Mouse (Mus musculus) liver, embryonic 11.5 days (tissue): ENCODE data around the gene Pdzd7. TPM values are rescaled to one million over a fixed set of nuclear protein-coding genes. Genes with fewer than 3 reads are reported as not detected.

ENCODE experiments used
- ATAC-seq: fragments of 200-750 bp; cut with Nextera tagmentation; replicated peaks from 2 replicates; pipeline ENCODE4 v1.8.0; 2017; ENCODE audit warnings: moderate number of reproducible peaks, mild to moderate bottlenecking, moderate TSS enrichment, moderate library complexity; ENCODE audit not compliant: low FRiP score
- DNase-seq: peaks from one replicate; pipeline ENCODE4 v3.0.0-alpha.2; 2017; ENCODE audit warnings: low spot score
- H3K27ac ChIP-seq: fragments of 300-500 bp; sonication (generic); 2 replicates; pipeline ENCODE4 v1.5.1; 2014; ENCODE audit warnings: mild to moderate bottlenecking, low read depth, low read length, control low read depth
- H3K27me3 ChIP-seq: fragments of 300-500 bp; sonication (generic); replicated peaks from 2 replicates; pipeline ENCODE4 v1.6.1; 2014; ENCODE audit warnings: low read length, mixed read lengths; ENCODE audit not compliant: control insufficient read depth, insufficient read depth
- H3K36me3 ChIP-seq: fragments of 300-500 bp; sonication (generic); 2 replicates; pipeline ENCODE4 v1.6.1; 2014; ENCODE audit warnings: mild to moderate bottlenecking, low read length, moderate library complexity, mixed read lengths; ENCODE audit not compliant: control insufficient read depth, insufficient read depth
- H3K4me1 ChIP-seq: fragments of 300-500 bp; sonication (generic); replicated peaks from 2 replicates; pipeline ENCODE4 v1.6.1; 2014; ENCODE audit warnings: low read length, mixed read lengths; ENCODE audit not compliant: control insufficient read depth, insufficient read depth
- H3K4me2 ChIP-seq: fragments of 300-500 bp; sonication (generic); 2 replicates; pipeline ENCODE4 v1.6.1; 2014; ENCODE audit warnings: mild to moderate bottlenecking, control low read depth, moderate library complexity
- H3K4me3 ChIP-seq: fragments of 300-500 bp; sonication (generic); 2 replicates; pipeline ENCODE4 v1.5.1; 2014; ENCODE audit warnings: low read depth, low read length, control low read depth
- H3K9ac ChIP-seq: fragments of 300-500 bp; sonication (generic); 2 replicates; pipeline ENCODE4 v1.6.1; 2014; ENCODE audit warnings: low read depth, low read length, control low read depth
- H3K9me3 ChIP-seq: fragments of 300-500 bp; sonication (generic); 2 replicates; pipeline ENCODE4 v1.6.1; 2016; ENCODE audit warnings: low read length, inconsistent platforms, mixed read lengths; ENCODE audit not compliant: control insufficient read depth
- WGBS: fragments of 180-500 bp; shearing (Covaris S2); extraction: QIAGEN DNeasy Blood & Tissue Kit; methylation state at CpG from one replicate; pipeline ENCODE4 v1.1.7; 2014; 5-methylcytosine and 5-hydroxymethylcytosine counted together
- polyA plus RNA-seq: library from polyadenylated mRNA; unstranded; fragments of >200 nt; fragmentation: Nextera tagmentation; extraction: Ambion mirVana; gene quantifications from 2 replicates; pipeline ENCODE4 v1.2.1, GENCODE M21; 2014

Pdzd7 gene
- polyA plus RNA-seq, 1 experiment from 2014 or later = not detected

DNA sequence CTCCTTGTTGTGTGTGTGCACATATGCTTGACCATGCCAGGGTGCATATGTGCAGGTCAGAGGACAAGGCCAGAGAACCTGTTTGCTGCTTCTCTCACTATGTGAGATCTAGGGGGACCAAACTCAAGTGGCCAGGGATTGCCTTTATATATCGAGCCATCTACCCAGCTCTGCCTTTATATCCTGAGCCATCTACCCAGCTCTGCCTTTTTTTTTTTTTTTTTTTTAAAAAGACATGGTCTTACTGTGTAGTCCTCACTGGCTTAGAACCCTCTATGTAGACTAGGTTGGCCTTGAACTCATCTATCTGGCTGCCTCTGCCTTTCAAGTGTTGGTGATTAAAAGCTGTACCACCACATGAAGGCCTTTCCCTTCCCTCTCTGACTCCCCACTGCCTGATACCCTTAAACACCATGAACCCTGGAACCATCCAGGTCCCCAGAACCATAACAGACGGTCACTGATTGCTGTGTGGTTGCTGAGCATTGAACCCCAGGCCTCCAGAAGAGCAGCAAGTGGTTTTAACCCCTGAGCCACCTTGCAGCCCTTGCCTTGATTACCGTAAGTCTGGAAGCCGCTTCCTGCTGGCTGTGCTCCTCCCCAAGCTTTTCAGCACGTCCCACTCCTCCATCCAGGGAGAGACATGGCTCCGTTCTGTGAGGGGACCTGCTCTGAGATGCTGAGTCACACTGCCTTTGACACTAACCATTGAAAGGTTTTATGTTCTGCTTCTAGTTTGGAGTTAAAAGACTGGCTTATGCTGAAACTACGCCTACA, 41.6 kb downstream of the Pdzd7 start:
- WGBS = 91% methylated on average over 7 of the region's 7 CpGs
- H3K4me1 ChIP-seq = peaks cover 20% of the 10 kb centered on the region
- H3K27ac ChIP-seq = no peak overlapping the region
- H3K9me3 ChIP-seq = no peaks in the 10 kb centered on the region
- DNase-seq = no peak
- no peak overlapping the region for H3K4me2 ChIP-seq
- ATAC-seq = no peak
- H3K9ac ChIP-seq = no peak overlapping the region
- H3K27me3 ChIP-seq = no peaks in the 10 kb centered on the region
- peaks cover 27% of the 10 kb centered on the region for H3K36me3 ChIP-seq
- H3K4me3 ChIP-seq = no peak overlapping the region

DNA sequence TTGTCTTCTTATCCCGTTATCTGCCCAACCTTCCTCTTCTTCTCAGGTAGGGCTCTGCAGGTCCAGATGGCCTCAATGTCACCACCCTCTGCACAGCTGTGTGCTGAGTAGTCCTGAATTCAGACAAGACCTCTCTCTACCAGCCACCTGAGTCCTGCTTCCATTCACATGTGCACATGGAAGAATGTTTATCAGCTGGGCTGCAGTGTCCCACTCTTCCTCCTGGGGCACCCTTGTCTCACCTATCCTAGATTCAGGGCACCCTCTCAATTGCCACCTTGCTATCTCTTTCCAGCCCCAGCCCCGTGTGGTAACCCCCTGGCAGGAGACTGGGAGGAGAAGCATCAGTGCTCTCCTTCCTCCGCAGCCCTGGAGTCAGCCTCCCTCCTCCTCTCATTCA, 43.2 kb downstream of the Pdzd7 start:
- no peak for DNase-seq
- 62% methylated on average over 3 of the region's 3 CpGs for WGBS

DNA sequence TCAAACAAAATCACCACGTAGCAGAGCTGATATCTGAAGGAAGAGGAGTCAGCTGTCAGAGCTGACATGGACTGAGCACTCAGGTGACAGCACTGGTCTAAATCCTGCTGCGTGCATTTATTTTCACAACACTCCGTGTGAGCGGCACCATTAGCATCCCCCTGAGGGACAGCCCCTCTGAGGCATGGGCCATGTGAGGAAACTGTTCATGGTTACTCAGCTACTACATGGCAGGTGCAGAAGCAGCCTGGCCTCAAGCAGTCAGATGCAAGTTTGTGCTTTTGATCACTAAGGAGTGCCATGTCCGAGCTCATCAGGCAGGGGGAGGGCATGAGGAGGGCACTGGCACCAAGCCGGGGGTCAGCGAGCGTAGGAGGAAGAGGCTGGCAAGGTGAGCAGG, 45.9 kb downstream of the Pdzd7 start:
- 84% methylated on average over 8 of the region's 8 CpGs for WGBS
- peaks cover 14% of the 10 kb centered on the region; the same call in 1 of the 2 replicates for H3K36me3 ChIP-seq
- DNase-seq (no peak), ATAC-seq (no peak)
- no peak overlapping the region for H3K27ac ChIP-seq
- no peak overlapping the region for H3K4me2 ChIP-seq
- no peak overlapping the region for H3K9ac ChIP-seq
- H3K27me3 ChIP-seq = no peaks in the 10 kb centered on the region
- peaks cover 3% of the 10 kb centered on the region; the same call in 1 of the 2 replicates for H3K4me1 ChIP-seq
- H3K4me3 ChIP-seq = no peak overlapping the region
- H3K9me3 ChIP-seq = no peaks in the 10 kb centered on the region

More for the DNA sequence above, 43.2 kb downstream of the Pdzd7 start:
- no peak overlapping the region for H3K9ac ChIP-seq
- H3K27me3 ChIP-seq = no peaks in the 10 kb centered on the region
- no peak overlapping the region for H3K4me2 ChIP-seq
- peaks cover 16% of the 10 kb centered on the region for H3K36me3 ChIP-seq
- H3K9me3 ChIP-seq = no peaks in the 10 kb centered on the region
- H3K27ac ChIP-seq = no peak overlapping the region
- no peak for ATAC-seq
- no peak overlapping the region for H3K4me3 ChIP-seq
- peaks cover 11% of the 10 kb centered on the region for H3K4me1 ChIP-seq

DNA sequence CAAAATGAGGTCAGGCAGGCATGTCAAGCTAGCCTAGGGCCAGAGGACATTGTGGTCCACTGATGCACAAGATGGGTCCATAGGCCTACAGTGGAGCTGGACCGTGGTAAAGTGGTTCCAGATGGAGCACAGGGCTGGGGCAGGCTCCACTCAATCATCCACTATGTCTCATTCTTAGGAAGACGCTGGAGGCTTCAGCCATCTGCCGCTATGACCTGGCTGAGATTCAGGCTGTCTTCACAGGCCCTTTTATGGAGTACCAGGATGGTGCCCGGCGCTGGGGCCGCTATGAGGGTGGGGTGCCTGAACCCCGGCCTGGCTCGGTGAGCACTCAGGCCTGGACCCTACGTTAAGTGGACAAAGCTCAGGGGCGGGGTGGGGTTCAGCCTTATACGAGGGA, 47.7 kb downstream of the Pdzd7 start:
- 83% methylated on average over 11 of the region's 11 CpGs for WGBS
- Histone ChIP-seq H3K27me3 (no peaks in the 10 kb centered on the region), H3K4me3 (no peak overlapping the region), H3K9me3 (no peaks in the 10 kb centered on the region), H3K27ac (no peak overlapping the region), H3K9ac (no peak overlapping the region), H3K4me1 (peaks cover 3% of the 10 kb centered on the region; the same call in 1 of the 2 replicates), H3K36me3 (peaks cover 8% of the 10 kb centered on the region; the same call in 1 of the 2 replicates), H3K4me2 (no peak overlapping the region)
- DNase-seq (no peak), ATAC-seq (no peak)

DNA sequence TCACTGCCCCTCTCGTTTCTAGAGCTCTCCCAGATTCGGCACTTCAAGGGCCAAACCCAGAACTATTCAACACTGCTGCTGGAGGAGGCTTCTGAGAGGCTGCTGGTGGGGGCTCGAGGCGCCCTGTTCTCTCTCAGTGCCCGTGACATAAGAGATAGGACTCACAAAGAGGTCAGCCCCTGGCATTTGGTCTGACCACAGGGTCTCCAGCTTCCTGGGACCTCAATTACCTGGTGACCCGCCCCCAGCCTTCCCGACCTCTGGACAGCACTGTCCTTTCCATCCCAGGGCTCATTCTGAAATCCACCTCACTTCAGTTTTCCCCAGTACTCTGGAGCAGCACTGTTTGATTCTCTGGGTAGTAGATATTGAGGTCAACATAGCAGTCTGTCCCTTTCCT, 52.8 kb downstream of the Pdzd7 start:
- DNase-seq = no peak
- Histone ChIP-seq H3K27ac (no peak overlapping the region), H3K4me1 (peaks cover 13% of the 10 kb centered on the region), H3K9ac (no peak overlapping the region), H3K4me3 (no peak overlapping the region), H3K4me2 (no peak overlapping the region), H3K36me3 (no peaks in the 10 kb centered on the region; the same call in 1 of the 2 replicates), H3K27me3 (peaks cover 19% of the 10 kb centered on the region), H3K9me3 (no peaks in the 10 kb centered on the region)
- ATAC-seq = no peak
- 49% methylated on average over 7 of the region's 7 CpGs for WGBS

DNA sequence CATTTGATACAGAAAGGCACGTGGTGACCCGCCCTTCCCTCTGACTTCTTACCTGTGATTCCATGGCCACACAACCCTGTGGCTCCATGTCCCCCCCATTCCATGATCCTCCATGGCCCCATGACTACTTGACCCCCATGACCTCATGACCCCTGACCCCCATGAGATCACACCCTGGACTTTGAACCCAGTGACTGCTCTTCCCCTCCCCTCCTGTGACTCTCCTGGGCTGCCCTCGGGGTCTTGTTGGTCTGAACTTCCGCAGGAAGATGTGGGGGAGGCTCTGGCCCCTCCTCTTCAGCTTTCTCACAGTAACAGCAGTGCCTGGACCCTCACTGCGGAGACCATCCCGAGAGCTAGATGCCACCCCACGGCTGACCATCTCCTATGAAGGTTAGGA, 53.3 kb downstream of the Pdzd7 start:
- DNase-seq (peak; percentile 30), ATAC-seq (no peak)
- Histone ChIP-seq H3K27ac (no peak overlapping the region), H3K9ac (no peak overlapping the region), H3K27me3 (peaks cover 19% of the 10 kb centered on the region), H3K9me3 (no peaks in the 10 kb centered on the region), H3K4me1 (peaks cover 13% of the 10 kb centered on the region), H3K4me2 (no peak overlapping the region), H3K4me3 (no peak overlapping the region), H3K36me3 (no peaks in the 10 kb centered on the region; the same call in 1 of the 2 replicates)
- WGBS = 27% methylated on average over 7 of the region's 7 CpGs

DNA sequence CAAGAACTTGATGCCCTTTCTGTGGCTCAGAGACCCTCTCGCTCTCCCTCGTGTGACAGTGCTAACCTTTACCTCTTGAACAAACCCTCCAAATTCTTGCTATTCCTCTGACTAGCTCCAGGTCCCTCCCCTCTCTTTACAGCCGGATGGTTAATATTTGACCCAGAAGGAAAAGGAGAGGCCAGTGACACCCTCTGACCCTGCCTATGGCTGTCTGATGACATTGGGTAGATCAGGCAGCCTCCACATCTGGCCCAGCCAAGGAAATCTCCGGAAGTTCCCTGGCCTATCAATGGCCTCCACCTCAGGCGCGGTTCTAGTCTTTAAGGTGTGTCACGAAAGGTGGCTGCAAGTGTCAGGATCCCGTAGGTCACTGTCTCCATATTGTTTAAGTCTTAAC, 54.5 kb downstream of the Pdzd7 start:
- H3K27me3 ChIP-seq = peaks cover 19% of the 10 kb centered on the region
- peak; percentile 37 for DNase-seq
- no peak; the same call in 1 of the 2 replicates for ATAC-seq
- peaks cover 10% of the 10 kb centered on the region; the same call in 1 of the 2 replicates for H3K4me1 ChIP-seq
- no peak overlapping the region for H3K9ac ChIP-seq
- peak overlapping the region; percentile 92 for H3K4me2 ChIP-seq
- H3K27ac ChIP-seq = peak overlapping the region; percentile 68
- WGBS = 74% methylated on average over 8 of the region's 8 CpGs
- no peaks in the 10 kb centered on the region for H3K36me3 ChIP-seq
- no peaks in the 10 kb centered on the region for H3K9me3 ChIP-seq
- 0 out of 2 replicates have a peak overlapping the region, but pooled peaks have one; percentile 62 for H3K4me3 ChIP-seq

DNA sequence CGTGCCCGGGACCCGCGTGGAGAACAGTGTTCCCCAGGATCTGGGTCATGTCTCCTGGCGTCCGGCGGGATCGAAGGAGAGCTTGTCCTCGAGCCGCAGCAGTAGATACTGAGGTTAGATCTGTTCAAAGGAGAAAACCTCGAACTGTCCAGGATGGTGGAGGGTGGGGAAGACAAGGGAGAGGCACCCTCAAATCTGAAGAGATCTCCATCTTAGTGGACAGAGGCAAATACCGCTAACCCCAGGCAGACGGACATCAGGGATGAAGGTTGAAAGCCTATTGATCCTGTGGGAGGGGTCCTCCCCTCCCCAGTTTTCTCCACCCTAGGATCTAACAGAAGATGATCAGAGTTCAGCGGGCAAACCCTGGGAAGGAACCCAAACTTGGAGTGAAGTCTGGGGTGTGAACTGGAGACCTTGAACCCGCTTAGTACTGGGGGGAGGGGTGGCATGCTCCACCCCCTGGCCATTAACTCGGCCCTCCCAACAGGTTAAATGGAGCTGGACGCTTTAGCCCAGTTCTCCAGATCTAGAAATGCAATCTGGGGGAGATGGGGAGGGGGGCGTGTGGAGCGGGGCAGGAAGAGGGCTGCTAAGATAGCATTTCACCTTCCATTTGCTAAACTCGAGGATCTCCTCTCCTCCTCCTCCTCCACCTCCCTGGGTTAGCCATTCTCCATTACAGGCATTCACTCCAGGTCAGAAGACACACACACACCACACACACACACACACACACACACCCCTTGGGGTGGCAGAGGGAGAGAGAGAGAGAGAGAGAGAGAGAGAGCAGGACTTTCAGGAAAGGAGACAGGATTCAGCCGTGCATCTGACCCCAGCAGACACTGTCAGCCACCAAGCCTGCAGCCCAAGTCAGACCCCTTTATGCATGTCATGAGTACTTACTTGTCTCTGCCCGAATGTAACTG, 55.7 kb downstream of the Pdzd7 start:
- Histone ChIP-seq H3K36me3 (no peaks in the 10 kb centered on the region), H3K9ac (peak overlapping the region; percentile 68), H3K9me3 (no peaks in the 10 kb centered on the region), H3K4me1 (peaks cover 10% of the 10 kb centered on the region; the same call in 1 of the 2 replicates), H3K4me2 (peak overlapping the region; percentile 92), H3K27ac (peak overlapping the region; percentile 28; the same call in 1 of the 2 replicates), H3K4me3 (peak overlapping the region; percentile 62), H3K27me3 (peaks cover 19% of the 10 kb centered on the region)
- 12% methylated on average over 22 of the region's 22 CpGs for WGBS
- ATAC-seq (no peak), DNase-seq (peak; percentile 37)
